8 mouse cellular contexts compared by ENCODE assay signal in the genomic region with DNA sequence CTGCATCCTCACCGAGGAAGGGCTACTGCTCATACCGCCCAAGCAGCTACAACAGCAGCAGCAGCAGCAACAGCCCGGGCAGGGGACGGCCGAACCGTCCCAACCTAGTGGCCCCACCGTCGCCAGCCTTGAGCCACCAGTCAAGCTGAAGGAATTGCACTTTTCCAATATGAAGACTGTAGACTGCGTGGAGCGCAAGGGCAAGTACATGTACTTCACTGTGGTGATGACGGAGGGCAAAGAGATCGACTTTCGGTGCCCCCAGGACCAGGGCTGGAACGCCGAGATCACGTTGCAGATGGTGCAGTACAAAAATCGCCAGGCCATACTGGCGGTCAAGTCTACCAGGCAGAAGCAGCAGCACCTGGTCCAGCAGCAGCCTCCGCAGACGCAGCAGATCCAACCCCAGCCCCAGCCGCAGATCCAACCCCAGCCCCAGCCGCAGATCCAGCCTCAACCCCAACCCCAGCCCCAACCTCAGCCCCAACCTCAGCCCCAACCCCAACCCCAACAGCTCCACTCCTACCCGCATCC. TPM values are rescaled to one million over a fixed set of nuclear protein-coding genes. Genes with fewer than 3 reads are reported as not detected.
DNase-seq lines count a peak whose midpoint lies in the region; ATAC-seq and TF ChIP-seq lines count a peak whose summit lies in the region.

No protein-coding gene starts in this region.

- in situ Hi-C loops in ES-E14 (cut with MboI; ENCODE audit: low sequenced_read_pairs in 2 of 2, unreplicated experiment in 2 of 2): loop anchor here in 1 of 2 experiments (10.0 kb wide), 1 partner anchor 148 kb away; no protein-coding TSS in a partner anchor

- 0% methylated on average over 23 of the region's 23 CpGs for WGBS in embryonic facial prominence, embryonic 11.5 days
- under 1% methylated on average over 23 of the region's 23 CpGs for WGBS in hindbrain, embryonic 10.5 days
- under 1% methylated on average over 21 of the region's 23 CpGs for WGBS in liver, embryonic 16.5 days (ENCODE audit: insufficient replicate concordance)

- no peaks in the 10 kb centered on the region for H3K36me3 ChIP-seq in ES-E14 (ENCODE audit: control insufficient read depth, insufficient read depth, low read length, poor library complexity, severe bottlenecking)
- no peaks in the 10 kb centered on the region for H3K36me3 ChIP-seq in embryonic facial prominence, embryonic 11.5 days (replicated peaks; ENCODE audit: control insufficient read depth, insufficient read depth, low read depth, low read length)
- no peaks in the 10 kb centered on the region for H3K36me3 ChIP-seq in hindbrain, embryonic 10.5 days
- H3K36me3 ChIP-seq in liver, embryonic 16.5 days (ENCODE audit: control insufficient read depth, insufficient read depth): no peaks in the 10 kb centered on the region

- TF ChIP-seq CTCF in layer of hippocampus, adult 2 months (conservative IDR thresholded peaks at IDR 0.05): no peak

- peak overlapping the region; percentile 94 for H3K4me3 ChIP-seq in layer of hippocampus, adult 2 months
- peak overlapping the region; percentile 80 to 92 for H3K4me3 ChIP-seq in ES-E14 (ENCODE audit: insufficient read depth in 1 of 2, low read depth in 1 of 2, low read length in 2 of 2, poor library complexity in 1 of 2, severe bottlenecking in 1 of 2)
- H3K4me3 ChIP-seq in embryonic facial prominence, embryonic 11.5 days (ENCODE audit: low read depth, low read length): peak overlapping the region; percentile 63
- peak overlapping the region; percentile 76 for H3K4me3 ChIP-seq in hindbrain, embryonic 10.5 days
- peak overlapping the region; percentile 76 for H3K4me3 ChIP-seq in liver, embryonic 16.5 days (ENCODE audit: low read depth, low read length)

- H3K4me2 ChIP-seq in embryonic facial prominence, embryonic 11.5 days (ENCODE audit: low read depth, low read length): peak overlapping the region; percentile 56
- peak overlapping the region; percentile 93 for H3K4me2 ChIP-seq in liver, embryonic 16.5 days (ENCODE audit: low read depth, low read length)

- no peaks in the 10 kb centered on the region for H3K27me3 ChIP-seq in embryonic facial prominence, embryonic 11.5 days (ENCODE audit: control insufficient read depth, insufficient read depth, low read length)
- H3K27me3 ChIP-seq in hindbrain, embryonic 10.5 days (ENCODE audit: insufficient read depth, poor library complexity, severe bottlenecking): no peaks in the 10 kb centered on the region
- H3K27me3 ChIP-seq in liver, embryonic 16.5 days (ENCODE audit: control insufficient read depth, insufficient read depth, low read depth, low read length): peaks cover 29% of the 10 kb centered on the region

- H3K4me1 ChIP-seq in ES-E14 (ENCODE audit: control insufficient read depth in 2 of 2, insufficient read depth in 2 of 2, low read length in 2 of 2, poor library complexity in 1 of 2): peaks cover 5 to 6% of the 10 kb centered on the region in 2 experiments
- H3K4me1 ChIP-seq in embryonic facial prominence, embryonic 11.5 days (ENCODE audit: control insufficient read depth, insufficient read depth, low read length): no peaks in the 10 kb centered on the region; the same call in 1 of the 2 replicates
- peaks cover 54% of the 10 kb centered on the region for H3K4me1 ChIP-seq in hindbrain, embryonic 10.5 days (replicated peaks)
- H3K4me1 ChIP-seq in liver, embryonic 16.5 days (ENCODE audit: control insufficient read depth, low read depth, low read length): peaks cover 15% of the 10 kb centered on the region

- peak overlapping the region; percentile 79 for H3K9ac ChIP-seq in ES-E14 (ENCODE audit: insufficient read depth, low read depth, low read length, poor library complexity, severe bottlenecking)
- peak overlapping the region; percentile 93 for H3K9ac ChIP-seq in embryonic facial prominence, embryonic 11.5 days (replicated peaks; ENCODE audit: low read length)
- peak overlapping the region; percentile 68 for H3K9ac ChIP-seq in liver, embryonic 16.5 days (ENCODE audit: low read depth, low read length)

- peak in 1 of 2 experiments; percentile 29 for DNase-seq in layer of hippocampus, adult 2 months (ENCODE audit: low spot score in 2 of 2)
- no peak for DNase-seq in layer of hippocampus, adult 11-12 months (ENCODE audit: low spot score)
- DNase-seq in ES-E14 (ENCODE audit: low read depth, low spot score): no peak
- peak; percentile 46 for DNase-seq in embryonic facial prominence, embryonic 11.5 days (ENCODE audit: low spot score)
- no peak for DNase-seq in hindbrain, embryonic 10.5 days (ENCODE audit: low spot score)
- no peak for DNase-seq in B cell, adult 2 months

- H3K9me3 ChIP-seq in ES-E14 (ENCODE audit: control insufficient read depth, insufficient read depth, low read depth, low read length): no peaks in the 10 kb centered on the region
- H3K9me3 ChIP-seq in embryonic facial prominence, embryonic 11.5 days (replicated peaks; ENCODE audit: control insufficient read depth, low read length): no peaks in the 10 kb centered on the region
- no peaks in the 10 kb centered on the region for H3K9me3 ChIP-seq in hindbrain, embryonic 10.5 days
- H3K9me3 ChIP-seq in liver, embryonic 16.5 days (replicated peaks; ENCODE audit: control insufficient read depth, low read length): no peaks in the 10 kb centered on the region

- peak overlapping the region; percentile 93 for H3K27ac ChIP-seq in layer of hippocampus, adult 2 months
- no peak overlapping the region for H3K27ac ChIP-seq in ES-E14 (ENCODE audit: insufficient read depth, low read depth, low read length, poor library complexity, severe bottlenecking)
- H3K27ac ChIP-seq in embryonic facial prominence, embryonic 11.5 days (replicated peaks; ENCODE audit: low read depth, low read length): peak overlapping the region; percentile 91
- peak overlapping the region; percentile 93 for H3K27ac ChIP-seq in hindbrain, embryonic 10.5 days
- peak overlapping the region; percentile 67 for H3K27ac ChIP-seq in liver, embryonic 16.5 days (ENCODE audit: low read length)

- ATAC-seq in embryonic facial prominence, embryonic 11.5 days (replicated peaks; ENCODE audit: insufficient number of reproducible peaks, low FRiP score, low TSS enrichment, low read depth): peak; percentile 46
- ATAC-seq in liver, embryonic 16.5 days (ENCODE audit: low read depth): peak; percentile 2; the same call in 1 of the 2 replicates
- peak; percentile 2; the same call in 1 of the 2 replicates for ATAC-seq in neutrophil, adult 5-6 weeks (ENCODE audit: extremely low read depth, insufficient number of reproducible peaks, low FRiP score, poor library complexity, severe bottlenecking)

TF ChIP-seq in ES-E14, 5 proteins besides CTCF, POLR2A, EP300 and RAD21:
- TF ChIP-seq ZC3H11A (IDR thresholded peaks at IDR 0.05; ENCODE audit: borderline replicate concordance, low read depth, low read length): no peak
- no peak for TF ChIP-seq CHD2 (IDR thresholded peaks at IDR 0.05; ENCODE audit: low read depth, low read length)
- TF ChIP-seq MAFK (IDR thresholded peaks at IDR 0.05; ENCODE audit: insufficient read depth, low read depth, low read length): no peak
- no peak for TF ChIP-seq HCFC1 (IDR thresholded peaks at IDR 0.05; ENCODE audit: borderline replicate concordance, insufficient read depth, low read length)
- no peak for TF ChIP-seq ZNF384 (IDR thresholded peaks at IDR 0.05; ENCODE audit: low read depth, low read length)

RNA-seq across cellular contexts. Expression of gene Phlda1, which starts 0.9 kb away (rescaled TPM):
- 10 to 100 TPM; 16.7 to 18.3 TPM for total RNA-seq in layer of hippocampus, adult 2 months (2021)
- 3.9 and 9.8 TPM in 2 replicates for total RNA-seq in ES-E14 (2012; rRNA removed)
- polyA plus RNA-seq in embryonic facial prominence, embryonic 11.5 days (2014; fragmentation: Nextera tagmentation; extraction: Ambion mirVana): 25.6 and 26.9 TPM in 2 replicates
- polyA plus RNA-seq in hindbrain, embryonic 10.5 days (2016; fragmentation: Nextera tagmentation; extraction: Ambion mirVana): 36.9 and 41.1 TPM in 2 replicates
- polyA plus RNA-seq in liver, embryonic 16.5 days (2015; fragmentation: Nextera tagmentation; extraction: Ambion mirVana): 3.1 and 4.7 TPM in 2 replicates
- total RNA-seq in neutrophil, adult 5-6 weeks (2017): 2.0 and 4.5 TPM in 2 replicates

RNA-seq across cellular contexts. Expression of gene Nap1l1, which starts 34.0 kb away (rescaled TPM):
- 100 to 1,000 TPM; 157 to 162 TPM for total RNA-seq in layer of hippocampus, adult 2 months (2021)
- total RNA-seq in ES-E14 (2012; rRNA removed): 187 and 258 TPM in 2 replicates
- 407 and 443 TPM in 2 replicates for polyA plus RNA-seq in embryonic facial prominence, embryonic 11.5 days (2014; fragmentation: Nextera tagmentation; extraction: Ambion mirVana)
- 256 and 361 TPM in 2 replicates for polyA plus RNA-seq in hindbrain, embryonic 10.5 days (2016; fragmentation: Nextera tagmentation; extraction: Ambion mirVana)
- polyA plus RNA-seq in liver, embryonic 16.5 days (2015; fragmentation: Nextera tagmentation; extraction: Ambion mirVana): 67.0 and 76.2 TPM in 2 replicates
- 347 and 391 TPM in 2 replicates for total RNA-seq in neutrophil, adult 5-6 weeks (2017)
